Mouse (Mus musculus): Measurements from ENCODE around the gene Uggt1. TPM values are rescaled to one million over a fixed set of nuclear protein-coding genes. Genes with fewer than 3 reads are reported as not detected.

The Uggt1 gene
- 25.2 and 29.0 TPM in 2 replicates for polyA plus RNA-seq (2015; fragmentation: Nextera tagmentation; extraction: Ambion mirVana)

GRCm38 (mm10) chr1:36244058-36244827 lies at the start of gene Uggt1:
Gene Uggt1, minus strand, starts transcription at chr1:36244720.

GRCm38 (mm10) chr1:36274455-36274854 lies 29.9 kb upstream of the Uggt1 start, which contains the start of gene Neurl3:
Gene Neurl3, minus strand, starts transcription at chr1:36274679.

Small RNA genes within 50 kb of the gene (microRNA-seq; reads per million reads assigned to microRNA genes)
- gene Mir6897, result 4.6 reads per million, percentile 10 among the genes with 10 or more reads in this experiment

Other genes starting within 250 kb of the Uggt1 start
- 23.3 and 24.8 TPM in 2 replicates for gene Hs6st1, start 176.3 kb downstream of the Uggt1 start, polyA plus RNA-seq (2015; fragmentation: Nextera tagmentation; extraction: Ambion mirVana)
- 2.1 and 2.3 TPM in 2 replicates for gene Neurl3, start 30.0 kb upstream of the Uggt1 start, polyA plus RNA-seq (2015; fragmentation: Nextera tagmentation; extraction: Ambion mirVana)
- gene Arid5a, start 63.0 kb upstream of the Uggt1 start, polyA plus RNA-seq (2015; fragmentation: Nextera tagmentation; extraction: Ambion mirVana), result 6.2 and 9.0 TPM in 2 replicates
- gene Kansl3, start 124.5 kb upstream of the Uggt1 start, polyA plus RNA-seq (2015; fragmentation: Nextera tagmentation; extraction: Ambion mirVana), result 26.1 and 29.2 TPM in 2 replicates
- gene Fer1l5, start 127.6 kb upstream of the Uggt1 start, polyA plus RNA-seq (2015; fragmentation: Nextera tagmentation; extraction: Ambion mirVana), result 0.75 and 1.4 TPM in 2 replicates
- 45.8 and 47.6 TPM in 2 replicates for gene Lman2l, start 200.6 kb upstream of the Uggt1 start, polyA plus RNA-seq (2015; fragmentation: Nextera tagmentation; extraction: Ambion mirVana)
- 10.9 and 12.5 TPM in 2 replicates for gene Cnnm4, start 226.9 kb upstream of the Uggt1 start, polyA plus RNA-seq (2015; fragmentation: Nextera tagmentation; extraction: Ambion mirVana)

Measured in neural tube, postnatal 0 days (tissue).